Mouse (Mus musculus) E14TG2a.4 (cell line): ENCODE results near the gene Polh.

ENCODE experiments used
- H3K27me3 ChIP-seq: 2 replicates; pipeline ENCODE4 v1.6.1; 2014; ENCODE audit warnings: low read length, control low read depth; ENCODE audit not compliant: insufficient read depth
- H3K36me3 ChIP-seq: 2 replicates; pipeline ENCODE4 v1.6.1; 2014; ENCODE audit warnings: low read length, control low read depth; ENCODE audit not compliant: insufficient read depth
- H3K4me1 ChIP-seq: replicated peaks from 2 replicates; pipeline ENCODE4 v1.6.1; 2014; ENCODE audit warnings: low read depth, low read length, control low read depth
- H3K4me3 ChIP-seq: replicated peaks from 2 replicates; pipeline ENCODE4 v1.5.1; 2014; ENCODE audit warnings: mild to moderate bottlenecking, low read length
- H3K9me3 ChIP-seq: 2 replicates; pipeline ENCODE4 v1.6.1; 2014; ENCODE audit warnings: low read length, control low read depth
- CTCF ChIP-seq: conservative IDR thresholded peaks from 2 replicates; pipeline ENCODE4 v1.5.1; 2014; ENCODE audit warnings: low read length
- NANOG ChIP-seq: IDR thresholded peaks from 2 replicates; pipeline ENCODE4 v1.6.1; 2014; ENCODE audit warnings: borderline replicate concordance, low read length, mixed read lengths
- POU5F1 ChIP-seq: IDR thresholded peaks from 2 replicates; pipeline ENCODE4 v1.6.1; 2014; ENCODE audit warnings: low read length, borderline replicate concordance

Gene Polh

GRCm38 (mm10) chr17:46201151-46201550, 1.3 kb downstream of the Polh start:
- no peak for TF ChIP-seq POU5F1
- TF ChIP-seq NANOG = no peak
- no peak for TF ChIP-seq CTCF
- H3K4me1 ChIP-seq = peaks cover 33% of the 10 kb centered on the region
- no peaks in the 10 kb centered on the region for H3K27me3 ChIP-seq
- no peaks in the 10 kb centered on the region for H3K9me3 ChIP-seq
- peak overlapping the region; percentile 99; the same call in 1 of the 2 replicates for H3K4me3 ChIP-seq
- H3K36me3 ChIP-seq = peaks cover 66% of the 10 kb centered on the region

GRCm38 (mm10) chr17:46188829-46189228, 13.6 kb downstream of the Polh start:
- Histone ChIP-seq H3K4me1 (peaks cover 8% of the 10 kb centered on the region), H3K36me3 (peaks cover 93% of the 10 kb centered on the region), H3K9me3 (no peaks in the 10 kb centered on the region), H3K27me3 (no peaks in the 10 kb centered on the region), H3K4me3 (no peak overlapping the region)
- TF ChIP-seq NANOG (no peak), POU5F1 (no peak), CTCF (no peak)

- Histone ChIP-seq H3K36me3 (peaks cover 97% of the 10 kb centered on the region), H3K27me3 (no peaks in the 10 kb centered on the region), H3K4me1 (peaks cover 11% of the 10 kb centered on the region), H3K9me3 (no peaks in the 10 kb centered on the region), H3K4me3 (no peak overlapping the region)
- TF ChIP-seq NANOG = no peak
- TF ChIP-seq POU5F1 = no peak
- TF ChIP-seq CTCF = no peak; the same call in none of the 2 replicates
These were observed 20.2 kb downstream of the Polh start for GRCm38 (mm10) chr17:46182273-46182672.

DNA sequence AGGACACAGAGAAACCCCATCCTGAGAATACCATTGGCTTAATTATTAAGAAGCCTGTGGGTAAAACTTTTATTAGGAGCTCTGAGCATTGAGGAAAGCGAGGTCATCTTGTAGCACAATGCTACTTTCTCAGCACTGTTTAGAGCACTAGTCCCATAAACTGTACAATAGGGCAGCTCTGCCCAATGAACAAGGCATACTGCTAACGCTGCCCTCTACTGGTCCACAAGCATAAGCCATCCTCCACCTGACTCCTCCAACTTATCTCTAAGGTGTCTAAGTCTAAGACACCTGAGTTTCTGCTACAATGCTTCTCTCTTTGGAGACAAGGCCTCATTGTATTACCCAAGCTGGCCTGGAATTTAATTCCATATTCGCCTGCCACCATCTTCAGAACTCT, 31.9 kb downstream of the Polh start:
- Histone ChIP-seq H3K27me3 (no peaks in the 10 kb centered on the region), H3K9me3 (no peaks in the 10 kb centered on the region), H3K36me3 (peaks cover 87% of the 10 kb centered on the region), H3K4me1 (peaks cover 43% of the 10 kb centered on the region), H3K4me3 (no peak overlapping the region)
- no peak for TF ChIP-seq NANOG
- TF ChIP-seq CTCF = peak; percentile 59
- no peak for TF ChIP-seq POU5F1

- Histone ChIP-seq H3K4me3 (no peak overlapping the region), H3K4me1 (peaks cover 61% of the 10 kb centered on the region), H3K27me3 (no peaks in the 10 kb centered on the region), H3K9me3 (no peaks in the 10 kb centered on the region), H3K36me3 (peaks cover 96% of the 10 kb centered on the region)
- TF ChIP-seq NANOG = no peak
These were observed 33.7 kb downstream of the Polh start for GRCm38 (mm10) chr17:46168768-46169167.

DNA sequence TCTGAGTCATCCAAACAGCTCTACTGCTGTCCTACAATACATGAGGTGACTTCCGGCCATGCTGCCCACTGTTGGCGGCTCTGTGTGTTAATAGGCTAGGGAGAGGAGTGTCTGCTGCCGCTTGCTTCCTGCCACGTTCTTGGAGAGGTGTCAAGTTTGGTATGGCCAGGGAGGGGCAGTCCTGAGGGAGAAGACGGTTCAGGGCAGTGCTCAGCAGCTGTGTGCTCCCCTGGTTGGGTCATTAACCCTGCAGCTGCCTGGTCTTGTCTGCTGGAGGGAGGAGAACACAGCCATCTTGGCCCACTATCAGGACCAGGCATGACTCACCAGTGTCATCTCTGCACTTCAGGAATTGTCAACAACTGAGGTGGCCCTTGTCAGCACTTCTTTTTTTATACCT, 34.1 kb downstream of the Polh start:
- Histone ChIP-seq H3K4me3 (no peak overlapping the region), H3K4me1 (peaks cover 61% of the 10 kb centered on the region), H3K27me3 (no peaks in the 10 kb centered on the region), H3K36me3 (peaks cover 96% of the 10 kb centered on the region), H3K9me3 (no peaks in the 10 kb centered on the region)
- TF ChIP-seq NANOG = no peak
- TF ChIP-seq CTCF = no peak

GRCm38 (mm10) chr17:46167014-46167413, 35.4 kb downstream of the Polh start:
- Histone ChIP-seq H3K36me3 (peaks cover 85% of the 10 kb centered on the region), H3K9me3 (no peaks in the 10 kb centered on the region), H3K4me1 (peaks cover 69% of the 10 kb centered on the region), H3K4me3 (no peak overlapping the region), H3K27me3 (no peaks in the 10 kb centered on the region)
- TF ChIP-seq NANOG (no peak), POU5F1 (no peak), CTCF (peak; percentile 18; the same call in 1 of the 2 replicates)

- no peaks in the 10 kb centered on the region for H3K9me3 ChIP-seq
- H3K27me3 ChIP-seq = no peaks in the 10 kb centered on the region
- peaks cover 78% of the 10 kb centered on the region for H3K36me3 ChIP-seq
- no peak overlapping the region for H3K4me3 ChIP-seq
- no peak for TF ChIP-seq POU5F1
- TF ChIP-seq NANOG = no peak
- no peak for TF ChIP-seq CTCF
- peaks cover 76% of the 10 kb centered on the region for H3K4me1 ChIP-seq
These were observed 36.2 kb downstream of the Polh start for GRCm38 (mm10) chr17:46166270-46166669.

DNA sequence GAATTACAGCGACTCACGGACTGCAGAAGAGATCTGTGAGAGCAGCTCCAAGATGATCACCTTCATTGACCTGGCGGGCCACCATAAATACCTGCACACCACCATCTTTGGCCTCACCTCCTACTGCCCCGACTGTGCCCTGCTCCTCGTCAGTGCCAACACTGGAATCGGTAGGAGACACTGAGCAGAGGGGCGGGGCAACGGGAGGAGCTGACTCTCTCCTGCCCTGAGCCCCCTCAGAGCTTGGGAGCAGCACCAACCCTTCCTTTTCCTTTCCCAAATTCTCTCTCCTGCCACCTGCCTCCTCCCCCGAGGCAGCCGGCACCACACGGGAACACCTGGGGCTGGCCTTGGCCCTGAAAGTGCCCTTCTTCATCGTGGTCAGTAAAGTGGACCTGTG, 37.0 kb downstream of the Polh start:
- peaks cover 77% of the 10 kb centered on the region for H3K4me1 ChIP-seq
- TF ChIP-seq NANOG (no peak), CTCF (no peak), POU5F1 (no peak)
- no peak overlapping the region for H3K4me3 ChIP-seq
- no peaks in the 10 kb centered on the region for H3K27me3 ChIP-seq
- peaks cover 70% of the 10 kb centered on the region for H3K36me3 ChIP-seq
- H3K9me3 ChIP-seq = no peaks in the 10 kb centered on the region

GRCm38 (mm10) chr17:46164791-46165190, 37.7 kb downstream of the Polh start:
- TF ChIP-seq POU5F1 = no peak
- TF ChIP-seq CTCF = no peak
- no peak for TF ChIP-seq NANOG

More at GRCm38 (mm10) chr17:46164791-46165190, 37.7 kb downstream of the Polh start:
- peaks cover 78% of the 10 kb centered on the region for H3K4me1 ChIP-seq
- no peak overlapping the region for H3K4me3 ChIP-seq
- H3K27me3 ChIP-seq = no peaks in the 10 kb centered on the region
- H3K36me3 ChIP-seq = peaks cover 63% of the 10 kb centered on the region
- H3K9me3 ChIP-seq = no peaks in the 10 kb centered on the region
